Mouse (Mus musculus) testis, adult 2 months (tissue): ENCODE results near the gene Bub3.

Experiments
- CTCF ChIP-seq: fragments of 200-500 bp; IDR thresholded peaks from 2 replicates; pipeline ENCODE4 v1.5.1; 2012; ENCODE audit warnings: low read depth, mild to moderate bottlenecking, inconsistent platforms, low read length, moderate library complexity; ENCODE audit not compliant: control insufficient read depth, insufficient read depth, insufficient replicate concordance
- POLR2A ChIP-seq: fragments of 200-500 bp; IDR thresholded peaks from 2 replicates; pipeline ENCODE4 v1.6.1; 2012; ENCODE audit warnings: low read depth, mild to moderate bottlenecking, inconsistent platforms, low read length, moderate library complexity; ENCODE audit not compliant: control insufficient read depth

DNA sequence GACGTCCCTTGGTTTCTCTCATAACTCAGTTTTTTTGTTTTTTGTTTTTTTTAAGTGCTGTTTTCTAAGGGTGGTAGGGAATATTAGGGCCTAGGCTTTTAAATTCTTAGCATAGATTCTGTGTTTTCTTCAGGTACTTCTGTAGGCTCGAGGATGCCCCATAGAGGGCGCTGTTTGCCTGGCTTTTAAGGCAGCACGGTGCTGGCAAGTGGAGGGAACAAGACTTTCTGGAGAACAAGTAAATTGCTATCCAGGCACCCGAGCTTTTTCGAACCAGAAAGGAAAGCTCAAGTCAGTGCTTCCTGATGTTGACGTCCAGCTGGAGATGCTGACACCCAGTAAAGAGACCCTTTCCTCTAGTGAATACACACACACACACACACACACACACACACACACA lies 20.0 kb upstream of the Bub3 start:
- TF ChIP-seq CTCF (peak; percentile 74; the same call in 1 of the 2 replicates), POLR2A (no peak)
